Mouse (Mus musculus) forebrain, postnatal 0 days (tissue): ENCODE measurements around the gene Ano6. TPM values are rescaled to one million over a fixed set of nuclear protein-coding genes. Genes with fewer than 3 reads are reported as not detected.

Experiments
- ATAC-seq: fragments of 200-750 bp; cut with Nextera tagmentation; 2 replicates; pipeline ENCODE4 v1.8.0; 2017; ENCODE audit warnings: mild to moderate bottlenecking, moderate library complexity
- DNase-seq: peaks from one replicate; pipeline ENCODE4 v3.0.0-alpha.2; 2015
- H3K27ac ChIP-seq: fragments of 300-500 bp; sonication (generic); 2 replicates; pipeline ENCODE4 v1.5.1; 2014; ENCODE audit warnings: low read depth, mild to moderate bottlenecking, antibody characterized with exemption, low read length, moderate library complexity, mixed read lengths
- H3K27me3 ChIP-seq: fragments of 300-500 bp; sonication (generic); 2 replicates; pipeline ENCODE4 v1.6.1; 2014; ENCODE audit warnings: mild to moderate bottlenecking, low read length, mixed read lengths; ENCODE audit not compliant: insufficient read depth
- H3K36me3 ChIP-seq: fragments of 300-500 bp; sonication (generic); 2 replicates; pipeline ENCODE4 v1.6.1; 2014; ENCODE audit warnings: mild to moderate bottlenecking, moderate library complexity; ENCODE audit not compliant: insufficient read depth
- H3K4me1 ChIP-seq: fragments of 300-500 bp; sonication (generic); 2 replicates; pipeline ENCODE4 v1.6.1; 2014; ENCODE audit warnings: antibody characterized with exemption; ENCODE audit not compliant: insufficient read depth
- H3K4me2 ChIP-seq: fragments of 300-500 bp; sonication (generic); 2 replicates; pipeline ENCODE4 v1.6.1; 2014; ENCODE audit warnings: low read depth, mild to moderate bottlenecking, moderate library complexity
- H3K4me3 ChIP-seq: fragments of 300-500 bp; sonication (generic); 2 replicates; pipeline ENCODE4 v1.5.1; 2014; ENCODE audit warnings: low read depth, low read length, mixed read lengths
- H3K9ac ChIP-seq: fragments of 300-500 bp; sonication (generic); 2 replicates; pipeline ENCODE4 v1.6.1; 2014; ENCODE audit warnings: mild to moderate bottlenecking
- H3K9me3 ChIP-seq: fragments of 300-500 bp; sonication (generic); 2 replicates; pipeline ENCODE4 v1.6.1; 2016; ENCODE audit warnings: low read length
- CTCF ChIP-seq: sonication (generic); IDR thresholded peaks from 2 replicates; pipeline ENCODE4 v1.5.1; 2016; ENCODE audit warnings: antibody characterized with exemption, control low read depth, low read depth
- WGBS: fragments of 180-500 bp; shearing (Covaris S2); extraction: QIAGEN DNeasy Blood & Tissue Kit; methylation state at CpG from one replicate; pipeline ENCODE4 v1.1.7; 2014; 5-methylcytosine and 5-hydroxymethylcytosine counted together
- polyA plus RNA-seq: library from polyadenylated mRNA; unstranded; fragments of >200 nt; fragmentation: Nextera tagmentation; extraction: Ambion mirVana; gene quantifications from 2 replicates; pipeline ENCODE4 v1.2.1, GENCODE M21; 2015
- total RNA-seq: library from RNA; depleted of rRNA; stranded (reverse); fragments of >200 nt; gene quantifications from 2 replicates; pipeline ENCODE4 v1.2.3, GENCODE M21; 2014

Ano6 gene
- total and polyA plus RNA-seq, 2 experiments from 2014 or later = 17.2 to 32.6 TPM

DNA sequence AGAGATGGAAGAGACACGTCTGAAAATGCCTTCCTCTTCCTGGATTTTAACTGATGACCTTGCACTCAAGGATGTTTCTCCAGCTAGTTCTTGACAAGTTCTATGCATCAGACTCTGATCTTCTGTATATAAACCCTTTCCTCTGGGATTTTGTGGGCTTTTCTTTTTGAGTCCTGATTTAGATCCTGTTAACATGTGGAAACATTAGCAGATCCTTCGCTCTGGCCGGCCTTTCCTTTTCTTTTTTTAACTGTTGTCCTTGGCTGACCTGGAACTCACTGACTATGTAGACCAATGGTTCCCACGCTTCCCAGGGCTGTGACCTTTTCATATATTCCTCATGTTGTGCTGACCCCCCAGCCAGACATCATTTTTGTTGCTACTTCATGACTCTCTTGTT is 45.4 kb downstream of the Ano6 start:
- 79% methylated on average over 4 of the region's 4 CpGs for WGBS
- H3K4me1 ChIP-seq = no peaks in the 10 kb centered on the region
- H3K27ac ChIP-seq = no peak overlapping the region
- H3K9ac ChIP-seq = no peak overlapping the region
- no peaks in the 10 kb centered on the region for H3K27me3 ChIP-seq
- no peaks in the 10 kb centered on the region for H3K9me3 ChIP-seq
- DNase-seq (no peak), ATAC-seq (no peak)
- no peaks in the 10 kb centered on the region for H3K36me3 ChIP-seq
- no peak overlapping the region for H3K4me2 ChIP-seq
- no peak for TF ChIP-seq CTCF
- no peak overlapping the region for H3K4me3 ChIP-seq

DNA sequence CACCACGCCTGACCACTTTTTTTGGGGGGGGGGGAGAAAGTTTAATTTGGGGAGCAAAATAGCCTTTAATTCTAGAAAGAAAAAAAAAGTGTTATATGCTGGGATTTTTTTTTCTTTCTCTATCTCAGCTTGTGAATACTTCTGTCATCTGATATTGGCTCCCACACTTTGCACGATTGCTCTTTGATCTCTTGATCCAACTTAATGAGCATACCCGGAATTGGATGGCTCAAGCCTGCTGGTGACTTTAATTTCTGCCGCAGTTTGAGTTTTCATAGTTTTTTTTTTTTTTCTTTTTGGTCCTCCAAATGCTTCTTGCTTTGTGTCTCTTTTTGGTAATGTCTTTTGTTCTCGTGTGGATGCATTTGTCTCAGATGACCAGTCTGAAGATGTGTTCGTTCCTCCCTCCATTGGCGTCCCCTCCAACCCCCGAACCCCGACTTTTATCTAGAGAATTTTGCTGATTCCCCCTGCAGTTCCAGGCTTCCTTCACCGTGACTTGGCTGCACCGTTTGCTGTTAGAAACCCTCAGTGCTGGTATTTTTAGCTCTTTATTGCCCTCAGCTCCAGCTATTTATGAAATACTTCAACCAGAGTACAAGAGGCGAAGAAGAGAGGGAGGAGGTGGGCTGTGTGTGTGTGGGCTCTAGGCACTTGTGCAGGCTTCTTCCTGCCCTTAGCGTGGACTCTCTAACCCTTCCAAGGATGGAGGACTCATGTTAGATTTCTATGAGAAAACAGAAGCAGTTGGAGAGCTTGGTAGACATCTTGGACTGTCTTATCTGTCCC is 46.2 kb downstream of the Ano6 start:
- Histone ChIP-seq H3K9me3 (no peaks in the 10 kb centered on the region), H3K27me3 (no peaks in the 10 kb centered on the region), H3K27ac (no peak overlapping the region)

DNA sequence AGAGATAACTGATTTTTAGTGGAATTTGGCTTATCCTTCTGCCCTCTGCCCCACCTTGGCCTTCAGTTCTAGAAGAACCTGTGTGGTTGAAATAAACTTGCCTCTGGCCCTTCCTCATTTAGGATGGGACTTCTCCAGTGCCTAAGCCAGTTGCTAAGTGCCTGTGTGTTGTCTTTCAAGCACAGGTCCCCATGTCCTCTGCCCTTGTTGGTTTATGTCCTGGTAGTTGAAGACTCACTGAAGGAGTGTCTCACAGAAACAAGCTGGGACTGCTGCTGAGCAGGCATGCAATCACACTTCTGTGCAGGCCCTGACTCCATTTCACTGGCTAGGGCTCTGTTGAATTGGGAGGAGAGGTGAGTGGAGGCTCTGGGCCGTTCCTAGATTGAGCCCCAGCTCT is 46.9 kb downstream of the Ano6 start:
- H3K36me3 ChIP-seq = no peaks in the 10 kb centered on the region
- no peaks in the 10 kb centered on the region for H3K9me3 ChIP-seq
- no peak for TF ChIP-seq CTCF
- H3K27me3 ChIP-seq = no peaks in the 10 kb centered on the region
- no peaks in the 10 kb centered on the region for H3K4me1 ChIP-seq
- H3K9ac ChIP-seq = no peak overlapping the region
- WGBS = 95% methylated on average over 1 of the region's 1 CpGs
- H3K27ac ChIP-seq = no peak overlapping the region
- H3K4me2 ChIP-seq = no peak overlapping the region
- no peak overlapping the region for H3K4me3 ChIP-seq
- ATAC-seq = no peak
- no peak for DNase-seq

More for the DNA sequence above, 46.2 kb downstream of the Ano6 start:
- no peaks in the 10 kb centered on the region for H3K4me1 ChIP-seq
- no peak overlapping the region for H3K4me2 ChIP-seq
- no peak overlapping the region for H3K9ac ChIP-seq
- H3K36me3 ChIP-seq = no peaks in the 10 kb centered on the region
- TF ChIP-seq CTCF = no peak
- H3K4me3 ChIP-seq = no peak overlapping the region
- 51% methylated on average over 13 of the region's 13 CpGs for WGBS
- DNase-seq (no peak), ATAC-seq (no peak)

DNA sequence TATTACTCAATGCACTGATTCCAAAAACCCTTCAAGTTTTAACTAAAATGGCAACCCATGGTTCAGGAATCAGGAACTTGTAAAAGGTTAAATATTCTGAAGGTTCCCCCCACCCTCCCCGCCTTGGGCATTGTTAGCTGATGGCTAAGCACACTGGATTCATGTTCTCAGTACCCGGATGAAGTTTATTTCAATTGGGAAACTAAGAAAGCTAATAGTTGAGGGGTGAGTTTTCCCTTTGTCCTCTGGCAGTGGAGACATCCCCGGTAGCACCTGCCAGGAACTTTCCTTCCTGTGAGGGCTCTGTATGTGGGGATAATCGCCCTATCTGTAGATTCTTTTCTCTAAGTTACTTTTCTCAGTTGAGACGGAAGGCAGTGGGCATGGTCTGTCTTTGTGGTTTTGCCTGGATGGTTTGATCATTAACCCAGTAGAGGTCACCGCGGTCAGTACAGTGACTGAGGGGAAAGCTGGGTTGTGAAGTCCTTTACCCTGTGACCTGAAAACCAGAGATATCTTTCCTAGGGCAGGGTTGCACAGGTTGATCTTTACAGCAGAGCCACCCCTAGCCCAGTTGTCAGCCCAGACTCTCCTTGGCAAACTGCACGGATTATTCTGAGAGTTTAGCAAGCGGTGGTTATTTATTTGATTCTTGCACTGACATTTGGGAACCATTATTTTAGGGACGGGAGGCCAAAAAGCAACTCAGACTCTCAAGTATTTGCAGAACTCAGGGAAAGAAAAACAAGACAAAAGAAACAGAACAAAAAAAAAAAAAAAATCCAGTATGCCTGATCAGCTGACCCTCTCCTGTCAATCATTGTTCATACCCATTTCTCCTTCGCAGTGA is 47.8 kb downstream of the Ano6 start:
- Histone ChIP-seq H3K36me3 (no peaks in the 10 kb centered on the region), H3K4me1 (no peaks in the 10 kb centered on the region), H3K27me3 (no peaks in the 10 kb centered on the region), H3K4me2 (no peak overlapping the region), H3K27ac (no peak overlapping the region), H3K9ac (no peak overlapping the region), H3K9me3 (no peaks in the 10 kb centered on the region), H3K4me3 (no peak overlapping the region)
- ATAC-seq = no peak
- no peak for TF ChIP-seq CTCF
- WGBS = 79% methylated on average over 11 of the region's 11 CpGs
- no peak for DNase-seq

DNA sequence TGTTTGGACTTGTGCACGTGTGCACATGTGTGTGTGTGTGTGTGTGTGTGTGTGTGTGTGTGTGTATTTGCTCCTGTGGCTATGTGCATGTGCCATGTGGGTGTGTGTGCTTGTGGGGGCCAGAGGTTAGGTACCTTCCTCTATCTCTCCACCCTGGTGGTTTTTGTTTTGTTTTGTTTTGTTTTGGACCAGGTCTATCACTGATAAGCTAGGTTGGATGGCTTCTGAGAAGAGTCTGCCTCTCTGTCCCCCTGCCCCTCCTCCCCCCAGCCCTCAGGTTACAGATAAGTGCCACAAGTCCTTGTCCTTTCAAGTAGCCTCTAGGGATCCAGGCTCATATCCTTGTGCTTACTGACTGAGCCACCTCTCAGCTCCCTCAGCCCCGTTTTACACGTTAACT is 49.1 kb downstream of the Ano6 start:
- no peaks in the 10 kb centered on the region for H3K36me3 ChIP-seq
- no peak overlapping the region for H3K4me2 ChIP-seq
- H3K9me3 ChIP-seq = no peaks in the 10 kb centered on the region
- 83% methylated on average over 3 of the region's 3 CpGs for WGBS
- TF ChIP-seq CTCF = no peak
- no peak for ATAC-seq
- no peaks in the 10 kb centered on the region for H3K27me3 ChIP-seq
- no peak overlapping the region for H3K9ac ChIP-seq
- no peaks in the 10 kb centered on the region for H3K4me1 ChIP-seq
- DNase-seq = no peak
- H3K27ac ChIP-seq = no peak overlapping the region
- no peak overlapping the region for H3K4me3 ChIP-seq

DNA sequence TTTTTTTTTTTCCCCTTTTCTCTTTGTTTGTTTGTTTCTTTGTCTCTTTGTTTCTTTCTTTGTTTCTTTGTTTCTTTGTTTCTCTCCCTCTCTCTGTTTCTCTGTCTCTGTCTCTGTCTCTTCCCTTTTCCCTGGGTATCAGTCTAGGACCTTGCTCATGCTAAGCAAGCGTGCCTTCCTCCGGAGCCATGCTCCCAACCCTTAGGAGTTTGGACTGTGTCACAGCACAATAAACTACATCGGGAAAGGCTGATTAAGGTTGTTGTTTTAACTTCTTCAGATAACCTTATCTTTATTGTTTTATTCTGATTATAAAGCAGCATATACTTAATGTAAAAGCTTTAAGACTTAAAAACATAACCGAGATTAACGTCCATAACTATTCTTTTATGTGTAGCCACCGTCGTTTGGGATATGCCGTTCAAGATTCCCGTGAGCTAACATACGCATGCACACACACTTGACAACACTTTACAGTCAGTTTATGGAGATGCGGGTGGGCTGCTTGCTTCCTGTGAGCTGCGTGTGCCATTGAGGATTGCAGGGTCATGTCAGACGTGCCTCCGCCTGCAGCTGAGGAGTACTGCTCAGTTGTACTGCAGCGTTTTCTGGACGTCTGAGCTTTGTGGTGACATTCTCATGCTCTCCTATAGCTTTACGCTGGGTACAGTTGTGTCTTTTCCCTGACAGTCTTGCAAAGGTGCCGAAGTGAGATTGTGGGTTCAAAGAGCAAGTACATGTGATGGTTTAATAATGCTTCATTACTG is 52.7 kb downstream of the Ano6 start:
- no peaks in the 10 kb centered on the region for H3K36me3 ChIP-seq
- no peak overlapping the region for H3K9ac ChIP-seq
- WGBS = 88% methylated on average over 18 of the region's 18 CpGs
- no peak overlapping the region for H3K4me3 ChIP-seq
- no peak overlapping the region for H3K4me2 ChIP-seq
- no peak for DNase-seq
- no peaks in the 10 kb centered on the region for H3K9me3 ChIP-seq
- no peaks in the 10 kb centered on the region for H3K4me1 ChIP-seq
- no peak for TF ChIP-seq CTCF
- no peak for ATAC-seq
- no peak overlapping the region for H3K27ac ChIP-seq
- H3K27me3 ChIP-seq = no peaks in the 10 kb centered on the region
